Mouse (Mus musculus) stomach, embryonic 15.5 days (tissue): ENCODE measurements at regions not wholly inside any gene's neighbourhood (a gene's known extent, or its start where the extent isn't known, plus 50 kb on each side); places are given as distances from the start of the nearest gene placed in this dataset.

ENCODE experiments used
- ATAC-seq: fragments of 200-750 bp; cut with Nextera tagmentation; 2 replicates; pipeline ENCODE4 v1.8.0; 2017; ENCODE audit warnings: low read depth, moderate number of reproducible peaks, moderate TSS enrichment; ENCODE audit not compliant: insufficient read depth, low FRiP score
- H3K27ac ChIP-seq: fragments of 300-500 bp; sonication (generic); 2 replicates; pipeline ENCODE4 v1.5.1; 2015; ENCODE audit warnings: mild to moderate bottlenecking, inconsistent platforms
- H3K27me3 ChIP-seq: fragments of 300-500 bp; sonication (generic); replicated peaks from 2 replicates; pipeline ENCODE4 v1.6.1; 2015; ENCODE audit warnings: inconsistent platforms
- H3K36me3 ChIP-seq: fragments of 300-500 bp; sonication (generic); 2 replicates; pipeline ENCODE4 v1.6.1; 2015; ENCODE audit warnings: inconsistent platforms
- H3K4me1 ChIP-seq: fragments of 300-500 bp; sonication (generic); 2 replicates; pipeline ENCODE4 v1.6.1; 2015; ENCODE audit warnings: inconsistent platforms
- H3K4me2 ChIP-seq: fragments of 300-500 bp; sonication (generic); 2 replicates; pipeline ENCODE4 v1.6.1; 2015; ENCODE audit warnings: mild to moderate bottlenecking, inconsistent platforms
- H3K4me3 ChIP-seq: fragments of 300-500 bp; sonication (generic); replicated peaks from 2 replicates; pipeline ENCODE4 v1.5.1; 2015; ENCODE audit warnings: inconsistent platforms
- H3K9ac ChIP-seq: fragments of 300-500 bp; sonication (generic); 2 replicates; pipeline ENCODE4 v1.6.1; 2015; ENCODE audit warnings: inconsistent platforms
- H3K9me3 ChIP-seq: fragments of 300-500 bp; sonication (generic); 2 replicates; pipeline ENCODE4 v1.6.1; 2016; ENCODE audit warnings: inconsistent platforms
- WGBS: fragments of 180-500 bp; shearing (Covaris S2); methylation state at CpG from one replicate; pipeline ENCODE4 v1.1.7; 2015; 5-methylcytosine and 5-hydroxymethylcytosine counted together

DNA sequence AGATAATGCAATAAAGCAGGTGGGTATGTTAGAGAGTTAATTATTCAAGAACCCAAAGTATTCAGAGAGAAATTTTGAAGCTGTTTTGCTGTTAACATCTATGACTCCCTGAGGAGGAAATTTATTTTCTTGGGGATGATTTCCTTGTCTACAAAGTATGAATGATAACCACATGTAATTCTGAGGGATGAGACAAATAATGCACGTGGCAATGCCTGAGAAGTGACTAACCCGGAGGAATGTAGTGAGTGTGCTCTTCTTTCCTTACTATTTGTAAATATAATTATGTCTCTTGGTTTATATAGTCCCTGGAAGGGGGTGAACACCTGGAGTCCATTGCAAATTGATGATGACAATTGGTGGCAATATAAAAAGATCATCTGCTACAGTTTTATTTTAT is 981.1 kb downstream of the Slc22a22 start:
- Histone ChIP-seq H3K9me3 (no peaks in the 10 kb centered on the region), H3K27ac (no peak overlapping the region), H3K36me3 (no peaks in the 10 kb centered on the region), H3K4me3 (no peak overlapping the region), H3K4me1 (no peaks in the 10 kb centered on the region), H3K9ac (no peak overlapping the region), H3K27me3 (no peaks in the 10 kb centered on the region), H3K4me2 (no peak overlapping the region)
- no peak for ATAC-seq
- 65% methylated on average over 2 of the region's 2 CpGs for WGBS

DNA sequence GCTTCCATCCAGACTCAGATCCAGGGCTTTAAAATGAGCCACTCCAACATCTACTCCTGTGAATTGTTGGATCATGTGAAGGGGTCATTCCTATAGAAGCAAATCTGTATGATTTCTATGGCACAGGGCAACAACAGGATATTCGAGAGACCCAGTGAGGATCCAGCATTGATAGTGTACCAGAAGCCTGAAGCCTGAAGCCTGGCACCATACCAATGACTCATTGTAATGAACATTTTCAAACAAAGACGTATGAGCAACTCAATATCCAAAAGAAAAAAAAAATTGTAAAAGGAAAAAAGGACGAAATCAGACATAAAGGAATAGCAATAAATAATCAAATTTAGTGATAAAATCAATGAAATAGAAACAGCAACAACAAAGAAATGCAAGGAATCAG is 991.5 kb downstream of the Slc22a22 start:
- no peak for ATAC-seq

GRCm38 (mm10) chr15:56484693-56485092 is 992.7 kb downstream of the Slc22a22 start:
- ATAC-seq, result no peak
- WGBS, result 75% methylated on average over 3 of the region's 3 CpGs
- no peak overlapping the region for H3K4me3 ChIP-seq
- H3K4me1 ChIP-seq, result no peaks in the 10 kb centered on the region
- no peak overlapping the region for H3K27ac ChIP-seq
- no peak overlapping the region for H3K4me2 ChIP-seq
- H3K27me3 ChIP-seq, result no peaks in the 10 kb centered on the region
- no peak overlapping the region for H3K9ac ChIP-seq
- H3K36me3 ChIP-seq, result no peaks in the 10 kb centered on the region
- H3K9me3 ChIP-seq, result no peaks in the 10 kb centered on the region

More for the DNA sequence above, 991.5 kb downstream of the Slc22a22 start:
- H3K36me3 ChIP-seq, result no peaks in the 10 kb centered on the region
- H3K27me3 ChIP-seq, result no peaks in the 10 kb centered on the region
- H3K9me3 ChIP-seq, result no peaks in the 10 kb centered on the region
- H3K4me1 ChIP-seq, result no peaks in the 10 kb centered on the region
- H3K9ac ChIP-seq, result no peak overlapping the region
- H3K4me2 ChIP-seq, result no peak overlapping the region
- H3K27ac ChIP-seq, result no peak overlapping the region
- no peak overlapping the region for H3K4me3 ChIP-seq
- WGBS, result 71% methylated on average over 3 of the region's 3 CpGs

DNA sequence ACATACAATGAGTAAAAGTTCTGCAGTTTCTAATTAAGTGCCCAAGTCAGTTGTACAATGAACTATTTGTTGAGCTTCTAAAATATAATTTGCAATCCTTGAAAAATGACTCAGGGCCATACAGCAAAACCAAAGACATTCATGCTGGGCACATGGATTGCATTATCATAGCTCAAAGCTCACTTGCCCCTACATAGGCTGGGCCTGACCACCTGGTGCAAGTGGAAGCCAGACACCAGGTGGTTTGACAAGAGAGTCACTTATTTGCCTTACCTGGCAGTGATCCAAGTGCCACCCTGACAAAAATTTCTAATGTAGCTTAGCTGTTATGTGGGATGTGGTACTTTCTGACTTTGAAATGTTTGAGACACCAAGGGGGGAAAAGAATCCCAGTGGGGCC is 997.7 kb downstream of the Slc22a22 start:
- Histone ChIP-seq H3K36me3 (no peaks in the 10 kb centered on the region), H3K4me1 (no peaks in the 10 kb centered on the region), H3K9me3 (no peaks in the 10 kb centered on the region), H3K9ac (no peak overlapping the region), H3K27ac (no peak overlapping the region), H3K4me2 (no peak overlapping the region), H3K4me3 (no peak overlapping the region), H3K27me3 (no peaks in the 10 kb centered on the region)
- no peak for ATAC-seq

GRCm38 (mm10) chr15:56479015-56479414 is 998.4 kb downstream of the Slc22a22 start:
- H3K4me2 ChIP-seq, result no peak overlapping the region
- WGBS, result 53% methylated on average over 3 of the region's 3 CpGs
- no peak overlapping the region for H3K27ac ChIP-seq
- no peaks in the 10 kb centered on the region for H3K27me3 ChIP-seq
- no peak overlapping the region for H3K9ac ChIP-seq
- ATAC-seq, result no peak
- no peaks in the 10 kb centered on the region for H3K9me3 ChIP-seq
- no peaks in the 10 kb centered on the region for H3K36me3 ChIP-seq
- no peaks in the 10 kb centered on the region for H3K4me1 ChIP-seq
- no peak overlapping the region for H3K4me3 ChIP-seq

DNA sequence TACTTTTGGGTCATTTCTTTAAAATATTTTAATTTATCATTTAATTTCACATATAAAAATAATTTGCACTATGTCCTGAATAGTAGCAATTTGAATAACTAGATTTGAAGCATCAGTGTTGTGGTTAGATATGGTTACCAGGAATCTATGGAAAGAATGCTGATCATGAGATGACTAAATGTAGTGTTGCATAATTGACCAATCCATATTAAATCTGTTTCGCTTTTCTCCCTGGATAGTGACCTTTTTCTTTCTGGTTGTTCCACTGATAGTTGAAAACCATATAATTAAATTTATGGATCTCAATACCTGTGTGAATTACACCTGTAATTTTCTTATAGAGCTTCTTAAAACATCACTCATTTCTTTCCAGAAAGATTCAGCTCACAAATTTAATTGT is 1003.7 kb downstream of the Slc22a22 start:
- H3K27me3 ChIP-seq, result no peaks in the 10 kb centered on the region
- H3K4me1 ChIP-seq, result no peaks in the 10 kb centered on the region
- H3K4me3 ChIP-seq, result no peak overlapping the region
- 95% methylated on average over 1 of the region's 1 CpGs for WGBS
- H3K27ac ChIP-seq, result no peak overlapping the region
- no peak for ATAC-seq
- no peak overlapping the region for H3K4me2 ChIP-seq
- no peaks in the 10 kb centered on the region for H3K36me3 ChIP-seq
- no peak overlapping the region for H3K9ac ChIP-seq
- no peaks in the 10 kb centered on the region for H3K9me3 ChIP-seq

- Histone ChIP-seq H3K27me3 (no peaks in the 10 kb centered on the region), H3K27ac (no peak overlapping the region), H3K9ac (no peak overlapping the region), H3K4me3 (no peak overlapping the region), H3K4me2 (no peak overlapping the region), H3K4me1 (no peaks in the 10 kb centered on the region), H3K9me3 (no peaks in the 10 kb centered on the region), H3K36me3 (no peaks in the 10 kb centered on the region)
- ATAC-seq, result no peak
- WGBS, result 60% methylated on average over 4 of the region's 4 CpGs
These were observed 1025.5 kb downstream of the Slc22a22 start for GRCm38 (mm10) chr15:56451881-56452280.

- no peaks in the 10 kb centered on the region for H3K27me3 ChIP-seq
- H3K4me2 ChIP-seq, result no peak overlapping the region
- no peak for ATAC-seq
- no peak overlapping the region for H3K4me3 ChIP-seq
- H3K27ac ChIP-seq, result no peak overlapping the region
- no peaks in the 10 kb centered on the region for H3K4me1 ChIP-seq
- no peaks in the 10 kb centered on the region for H3K9me3 ChIP-seq
- H3K36me3 ChIP-seq, result no peaks in the 10 kb centered on the region
- 69% methylated on average over 10 of the region's 10 CpGs for WGBS
- no peak overlapping the region for H3K9ac ChIP-seq
These were observed 1029.3 kb downstream of the Slc22a22 start for GRCm38 (mm10) chr15:56448015-56448645.

- ATAC-seq, result no peak
- 53% methylated on average over 4 of the region's 4 CpGs for WGBS
- Histone ChIP-seq H3K4me3 (no peak overlapping the region), H3K36me3 (no peaks in the 10 kb centered on the region), H3K27ac (no peak overlapping the region), H3K9ac (no peak overlapping the region), H3K27me3 (no peaks in the 10 kb centered on the region), H3K9me3 (no peaks in the 10 kb centered on the region), H3K4me2 (no peak overlapping the region), H3K4me1 (no peaks in the 10 kb centered on the region)
These were observed 1037.3 kb downstream of the Slc22a22 start for GRCm38 (mm10) chr15:56440171-56440570.

- Histone ChIP-seq H3K36me3 (no peaks in the 10 kb centered on the region), H3K4me3 (no peak overlapping the region), H3K9me3 (no peaks in the 10 kb centered on the region), H3K27me3 (no peaks in the 10 kb centered on the region), H3K27ac (no peak overlapping the region), H3K4me2 (no peak overlapping the region), H3K4me1 (no peaks in the 10 kb centered on the region), H3K9ac (no peak overlapping the region)
- no peak for ATAC-seq
- 62% methylated on average over 2 of the region's 2 CpGs for WGBS
These were observed 1039.1 kb downstream of the Slc22a22 start for GRCm38 (mm10) chr15:56438370-56438769.

DNA sequence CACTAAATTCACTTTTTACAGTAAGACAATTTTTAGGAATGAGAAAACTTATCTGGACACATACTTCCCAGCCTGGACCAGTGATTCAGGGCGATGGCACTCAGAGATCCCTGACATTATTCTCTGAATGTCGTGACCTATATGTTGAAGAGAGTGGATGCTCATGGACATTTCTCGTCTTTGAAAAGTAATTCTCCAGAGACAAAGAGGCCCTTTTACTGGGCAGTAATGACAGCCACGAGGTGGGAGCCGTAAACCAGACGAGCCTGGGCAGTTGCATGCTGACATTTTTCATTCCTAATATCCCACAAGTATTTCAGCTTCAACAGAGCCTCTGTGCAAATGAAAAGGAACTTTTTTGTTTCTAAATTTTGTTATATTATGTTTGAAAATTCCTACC is 1041.3 kb downstream of the Slc22a22 start:
- Histone ChIP-seq H3K27ac (no peak overlapping the region), H3K4me2 (no peak overlapping the region), H3K9ac (no peak overlapping the region), H3K9me3 (no peaks in the 10 kb centered on the region), H3K4me1 (no peaks in the 10 kb centered on the region), H3K27me3 (no peaks in the 10 kb centered on the region), H3K4me3 (no peak overlapping the region), H3K36me3 (no peaks in the 10 kb centered on the region)
- no peak for ATAC-seq
- 52% methylated on average over 6 of the region's 6 CpGs for WGBS

- 16% methylated on average over 4 of the region's 4 CpGs for WGBS
- ATAC-seq, result no peak
- H3K9me3 ChIP-seq, result no peaks in the 10 kb centered on the region
- no peaks in the 10 kb centered on the region for H3K4me1 ChIP-seq
- H3K36me3 ChIP-seq, result no peaks in the 10 kb centered on the region
- no peak overlapping the region for H3K27ac ChIP-seq
- H3K4me2 ChIP-seq, result no peak overlapping the region
- no peaks in the 10 kb centered on the region for H3K27me3 ChIP-seq
- H3K4me3 ChIP-seq, result no peak overlapping the region
- no peak overlapping the region for H3K9ac ChIP-seq
These were observed 1051.4 kb downstream of the Slc22a22 start for GRCm38 (mm10) chr15:56425986-56426385.

DNA sequence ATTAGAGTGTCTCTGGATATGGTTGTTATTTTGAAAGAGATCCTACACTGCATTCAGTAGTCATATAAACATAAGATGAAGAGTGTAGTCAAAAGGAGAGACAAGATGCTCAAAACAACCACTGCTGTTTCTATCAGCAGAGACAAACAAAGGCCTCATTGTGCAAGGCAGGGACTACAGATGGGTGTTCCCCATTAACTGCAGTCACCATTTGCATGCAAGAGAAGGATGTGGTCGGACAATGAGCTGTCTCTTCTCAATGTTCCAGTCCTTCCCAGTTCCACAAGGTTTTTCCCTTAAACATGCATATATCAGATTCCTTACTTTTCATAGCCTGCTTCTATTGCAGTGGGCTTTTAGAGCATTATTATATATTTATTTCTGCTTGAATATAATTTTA is 1056.7 kb downstream of the Slc22a22 start:
- no peaks in the 10 kb centered on the region for H3K9me3 ChIP-seq
- H3K27ac ChIP-seq, result no peak overlapping the region
- ATAC-seq, result no peak
- H3K4me1 ChIP-seq, result no peaks in the 10 kb centered on the region
- no peak overlapping the region for H3K9ac ChIP-seq
- WGBS, result 55% methylated on average over 1 of the region's 1 CpGs
- H3K4me2 ChIP-seq, result no peak overlapping the region
- H3K27me3 ChIP-seq, result no peaks in the 10 kb centered on the region
- H3K4me3 ChIP-seq, result no peak overlapping the region
- no peaks in the 10 kb centered on the region for H3K36me3 ChIP-seq
